Mouse (Mus musculus) thymus, postnatal 36 days (tissue): Measurements from ENCODE around the gene Klhl4.

Experiments
- DNase-seq, 2 experiments: peaks; one replicate each; pipeline ENCODE4 v3.0.0; 2022; ENCODE audit warnings: mixed read lengths in 2 of 2

The Klhl4 gene

DNA sequence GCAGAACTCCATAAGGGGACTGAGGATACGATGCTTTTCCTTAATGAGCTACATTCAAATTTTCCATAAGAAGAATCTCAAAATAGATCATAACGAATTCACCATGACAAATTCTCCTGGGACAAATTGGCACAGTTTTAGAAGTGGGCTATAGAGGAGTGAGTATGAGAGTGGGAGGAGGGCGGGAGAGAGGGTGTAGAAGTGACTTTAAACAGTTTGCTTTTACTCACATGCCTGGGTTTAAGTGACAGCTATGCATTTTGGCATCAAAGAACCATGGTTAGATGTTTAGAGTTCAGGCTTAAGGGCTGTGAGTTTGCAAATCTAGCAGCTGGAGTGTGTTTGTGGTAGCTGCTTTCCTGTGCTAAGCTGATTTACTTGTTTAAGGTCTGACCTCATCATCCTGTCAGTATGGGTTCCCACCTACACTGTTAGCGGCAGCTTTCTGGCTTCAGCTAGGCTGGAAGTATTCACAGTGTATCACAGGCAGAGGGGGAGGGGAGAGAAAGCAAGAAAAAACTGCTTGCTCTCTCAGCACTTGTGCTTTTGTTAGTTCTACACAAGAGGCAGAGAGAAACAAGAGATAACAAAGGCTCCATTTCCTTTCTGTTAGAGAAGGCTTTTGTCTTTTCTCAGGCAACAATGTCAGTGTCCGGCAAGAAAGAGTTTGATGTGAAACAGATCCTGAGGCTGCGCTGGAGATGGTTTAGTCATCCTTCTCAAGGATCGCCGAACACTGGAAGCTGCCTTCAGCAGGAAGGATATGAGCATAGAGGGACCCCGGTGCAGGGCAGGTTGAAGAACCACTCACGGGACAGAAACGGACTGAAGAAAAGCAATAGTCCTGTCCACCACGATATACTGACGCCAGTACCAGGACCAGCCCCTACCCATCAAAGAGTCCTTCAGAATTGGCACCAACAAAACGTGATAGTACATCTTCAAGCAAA lies at the start of gene Klhl4:
Gene Klhl4, plus strand, starts transcription at position 552 of the 950 bp plus-strand sequence.
- DNase-seq: no peak

DNA sequence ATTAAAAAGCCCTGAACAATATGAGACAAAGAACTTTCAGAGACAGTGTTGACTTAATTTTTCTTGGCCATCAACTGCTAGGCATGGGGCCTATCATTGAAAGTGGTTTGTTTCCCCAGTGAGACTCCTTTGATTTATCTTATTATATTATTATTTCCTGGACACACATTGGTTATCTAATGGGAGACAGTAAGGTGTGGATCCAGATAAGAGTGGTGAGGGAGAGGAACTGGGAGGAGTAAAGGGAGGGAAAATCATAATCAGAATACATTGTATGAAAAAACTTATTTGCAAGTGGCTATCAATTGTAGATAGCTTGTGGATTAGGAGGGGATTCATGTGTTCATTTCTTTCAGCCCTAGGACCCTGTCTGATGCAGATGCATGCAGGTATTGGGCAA lies 10.0 kb downstream of the Klhl4 start:
- DNase-seq: no peak

DNA sequence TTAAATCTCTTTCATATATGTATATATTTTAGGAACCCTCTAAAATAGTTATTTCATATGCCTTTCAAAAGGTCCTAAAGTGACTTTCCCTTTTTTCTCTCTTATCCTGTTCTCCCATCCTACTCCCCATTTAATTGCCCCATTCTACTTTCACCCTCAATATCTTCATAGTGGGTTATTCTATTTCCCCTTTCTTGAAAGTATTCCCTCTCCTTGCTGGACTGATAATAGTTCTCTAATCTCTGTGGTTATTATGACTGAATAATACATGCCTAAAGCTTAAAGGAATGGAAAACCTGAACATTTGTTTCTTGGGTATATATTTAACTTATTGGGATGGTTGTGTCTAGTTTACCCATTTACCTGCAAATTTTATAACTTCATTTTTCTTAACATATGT lies 12.6 kb downstream of the Klhl4 start:
- DNase-seq: no peak

DNA sequence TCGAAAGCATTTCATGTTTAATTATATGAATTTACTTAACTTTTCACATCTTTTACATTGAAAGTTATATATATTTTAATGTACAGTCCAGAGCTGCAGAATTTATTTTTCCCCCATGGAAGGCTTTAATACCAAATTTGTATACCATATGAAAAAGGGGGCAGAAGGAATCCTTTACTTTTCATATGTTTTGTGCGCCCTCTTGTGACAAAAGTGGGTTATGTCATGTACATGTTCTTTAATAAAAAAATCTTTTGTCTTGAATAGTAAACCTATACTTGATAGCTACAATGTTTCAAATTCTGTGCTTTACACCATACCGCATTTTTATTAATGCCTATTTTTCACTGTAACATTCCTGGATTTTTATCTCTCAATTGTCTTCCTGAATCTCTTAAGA lies 84.0 kb downstream of the Klhl4 start:
- DNase-seq: no peak

DNA sequence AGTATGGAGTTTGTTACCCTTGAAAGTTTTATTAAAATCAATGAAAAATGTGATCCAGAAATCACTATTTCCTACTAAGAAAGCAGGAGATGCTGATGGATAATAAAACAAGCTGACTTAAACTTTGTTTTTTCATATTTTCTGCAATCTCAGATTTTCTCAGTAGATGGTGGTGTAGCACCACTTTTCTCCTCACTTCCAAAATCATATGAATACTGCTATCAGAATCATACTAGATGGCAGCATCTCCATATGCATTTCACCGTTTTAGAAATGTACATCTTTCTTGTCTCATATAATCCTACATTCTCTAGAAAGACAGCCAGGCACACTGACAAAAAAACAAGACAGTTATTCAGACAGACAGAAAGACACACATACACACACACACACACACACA lies 108.2 kb downstream of the Klhl4 start:
- no peak for DNase-seq
